Mouse (Mus musculus): ENCODE results near the gene Ankrd39. TPM values are rescaled to one million over a fixed set of nuclear protein-coding genes. Genes with fewer than 3 reads are reported as not detected.

The Ankrd39 gene
- polyA plus RNA-seq, 1 experiment from 2014 or later: 23.1 TPM

GRCm38 (mm10) chr1:36581260-36581659 is 34.0 kb upstream of the Ankrd39 start:
- TF ChIP-seq EP300 (IDR thresholded peaks at IDR 0.05) (no peak), CTCF (IDR thresholded peaks at IDR 0.05) (no peak)
- H3K27ac ChIP-seq (ENCODE audit: low read length): 0 out of 2 replicates have a peak overlapping the region, but pooled peaks have one; percentile 71
- peaks cover 11% of the 10 kb centered on the region for H3K4me1 ChIP-seq (ENCODE audit: insufficient read depth, low read depth, low read length)
- 84% methylated on average over 5 of the region's 5 CpGs for WGBS
- H3K9ac ChIP-seq (replicated peaks; ENCODE audit: low read depth): no peak overlapping the region
- H3K4me3 ChIP-seq (ENCODE audit: low read depth, low read length): no peak overlapping the region
- H3K4me2 ChIP-seq (replicated peaks; ENCODE audit: low read depth, low read length): no peak overlapping the region
- ATAC-seq (no peak), DNase-seq (ENCODE audit: low spot score) (no peak)
- no peaks in the 10 kb centered on the region for H3K9me3 ChIP-seq (ENCODE audit: low read length)
- no peaks in the 10 kb centered on the region for H3K36me3 ChIP-seq (ENCODE audit: insufficient read depth, low read length)
- no peaks in the 10 kb centered on the region for H3K27me3 ChIP-seq (replicated peaks; ENCODE audit: insufficient read depth, low read length)

DNA sequence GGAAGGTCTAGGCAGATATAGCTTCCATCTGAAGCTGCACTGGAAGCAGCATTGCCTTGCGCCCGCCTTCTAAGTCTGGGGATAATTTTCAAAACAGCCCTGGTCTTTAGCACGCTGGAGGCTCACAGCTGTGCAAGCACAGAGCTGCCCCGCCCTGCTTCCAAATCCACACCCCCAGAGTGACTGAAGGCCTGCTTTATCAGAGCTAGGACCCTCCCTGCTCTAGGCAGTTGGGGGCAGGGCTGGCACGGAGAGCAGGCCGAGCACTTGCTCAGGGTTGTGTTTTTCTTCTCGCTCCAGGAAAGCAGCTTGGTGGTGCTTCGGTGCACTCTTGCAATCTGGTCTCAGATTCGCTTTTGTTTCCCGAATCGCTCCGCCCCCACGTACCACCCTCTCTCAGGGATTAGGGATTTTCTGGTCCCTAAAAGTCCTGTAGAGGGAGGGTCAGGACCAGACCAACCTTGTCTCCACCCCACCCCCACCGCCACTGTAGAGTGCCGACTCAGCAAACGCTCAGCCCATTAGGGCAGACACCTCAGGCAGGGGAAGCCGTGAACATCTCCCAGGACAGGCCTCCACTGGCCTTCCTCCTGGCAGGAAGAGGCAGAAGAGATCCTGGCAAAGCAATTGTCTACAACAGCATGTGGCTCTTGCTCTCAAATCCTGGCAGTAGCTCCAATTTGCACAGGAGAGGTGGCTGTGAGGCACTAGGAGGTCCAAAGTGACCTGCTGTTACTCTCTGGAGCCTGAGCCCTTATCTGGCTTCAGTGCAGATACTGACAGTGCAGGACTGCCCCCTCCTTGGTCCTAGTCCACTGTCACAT is 33.4 kb upstream of the Ankrd39 start:
- Histone ChIP-seq H3K9ac (replicated peaks; ENCODE audit: low read depth) (0 out of 2 replicates have a peak overlapping the region, but pooled peaks have one; percentile 12), H3K4me1 (ENCODE audit: insufficient read depth, low read depth, low read length) (peaks cover 12% of the 10 kb centered on the region), H3K4me3 (ENCODE audit: low read depth, low read length) (peak overlapping the region; percentile 23), H3K27ac (ENCODE audit: low read length) (peak overlapping the region; percentile 71), H3K4me2 (replicated peaks; ENCODE audit: low read depth, low read length) (peak overlapping the region; percentile 53), H3K9me3 (ENCODE audit: low read length) (no peaks in the 10 kb centered on the region), H3K27me3 (replicated peaks; ENCODE audit: insufficient read depth, low read length) (no peaks in the 10 kb centered on the region), H3K36me3 (ENCODE audit: insufficient read depth, low read length) (no peaks in the 10 kb centered on the region)
- DNase-seq (ENCODE audit: low spot score) (peak; percentile 77), ATAC-seq (peak; percentile 91)
- no peak; the same call in 1 of the 2 replicates for TF ChIP-seq CTCF (IDR thresholded peaks at IDR 0.05)
- TF ChIP-seq EP300 (IDR thresholded peaks at IDR 0.05): no peak
- WGBS: 5% methylated on average over 17 of the region's 17 CpGs

DNA sequence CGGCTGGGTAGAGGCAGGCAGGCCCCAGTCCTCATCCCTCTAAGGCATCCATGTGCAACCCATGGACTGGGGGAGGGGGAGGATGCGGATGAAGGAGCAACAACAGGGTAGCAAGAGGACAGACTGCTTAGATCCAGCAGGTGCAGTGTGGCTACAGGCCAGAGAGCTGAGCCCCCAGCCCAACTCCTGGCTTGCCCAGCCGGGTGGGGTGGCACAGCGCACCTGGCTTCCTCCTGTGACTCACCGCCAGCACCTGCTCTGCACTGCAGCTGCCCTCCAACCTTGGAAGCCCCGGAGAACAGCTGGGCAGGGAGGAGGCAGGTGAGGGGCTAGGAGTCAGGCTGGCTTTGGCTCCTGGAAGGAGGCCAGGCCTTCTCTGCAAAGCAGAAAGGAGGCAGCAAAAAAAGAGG is 32.7 kb upstream of the Ankrd39 start:
- no peaks in the 10 kb centered on the region for H3K27me3 ChIP-seq (replicated peaks; ENCODE audit: insufficient read depth, low read length)
- H3K4me1 ChIP-seq (ENCODE audit: insufficient read depth, low read depth, low read length): peaks cover 15% of the 10 kb centered on the region
- no peak overlapping the region for H3K9ac ChIP-seq (replicated peaks; ENCODE audit: low read depth)
- peak overlapping the region; percentile 71; the same call in 1 of the 2 replicates for H3K27ac ChIP-seq (ENCODE audit: low read length)
- H3K4me3 ChIP-seq (ENCODE audit: low read depth, low read length): no peak overlapping the region
- ATAC-seq (peak; percentile 34), DNase-seq (ENCODE audit: low spot score) (no peak)
- H3K36me3 ChIP-seq (ENCODE audit: insufficient read depth, low read length): no peaks in the 10 kb centered on the region
- H3K9me3 ChIP-seq (ENCODE audit: low read length): no peaks in the 10 kb centered on the region
- no peak for TF ChIP-seq CTCF (IDR thresholded peaks at IDR 0.05)
- WGBS: 38% methylated on average over 6 of the region's 6 CpGs
- peak overlapping the region; percentile 53 for H3K4me2 ChIP-seq (replicated peaks; ENCODE audit: low read depth, low read length)

GRCm38 (mm10) chr1:36576991-36577675 is 29.9 kb upstream of the Ankrd39 start:
- no peak for ATAC-seq
- Histone ChIP-seq H3K4me3 (ENCODE audit: low read depth, low read length) (no peak overlapping the region), H3K27me3 (replicated peaks; ENCODE audit: insufficient read depth, low read length) (no peaks in the 10 kb centered on the region), H3K4me1 (ENCODE audit: insufficient read depth, low read depth, low read length) (peaks cover 22% of the 10 kb centered on the region), H3K36me3 (ENCODE audit: insufficient read depth, low read length) (no peaks in the 10 kb centered on the region), H3K9ac (replicated peaks; ENCODE audit: low read depth) (no peak overlapping the region), H3K27ac (ENCODE audit: low read length) (no peak overlapping the region), H3K9me3 (ENCODE audit: low read length) (no peaks in the 10 kb centered on the region), H3K4me2 (replicated peaks; ENCODE audit: low read depth, low read length) (no peak overlapping the region)
- DNase-seq (ENCODE audit: low spot score): no peak
- WGBS: 64% methylated on average over 6 of the region's 6 CpGs
- TF ChIP-seq EP300 (IDR thresholded peaks at IDR 0.05) (no peak), CTCF (IDR thresholded peaks at IDR 0.05) (no peak)

DNA sequence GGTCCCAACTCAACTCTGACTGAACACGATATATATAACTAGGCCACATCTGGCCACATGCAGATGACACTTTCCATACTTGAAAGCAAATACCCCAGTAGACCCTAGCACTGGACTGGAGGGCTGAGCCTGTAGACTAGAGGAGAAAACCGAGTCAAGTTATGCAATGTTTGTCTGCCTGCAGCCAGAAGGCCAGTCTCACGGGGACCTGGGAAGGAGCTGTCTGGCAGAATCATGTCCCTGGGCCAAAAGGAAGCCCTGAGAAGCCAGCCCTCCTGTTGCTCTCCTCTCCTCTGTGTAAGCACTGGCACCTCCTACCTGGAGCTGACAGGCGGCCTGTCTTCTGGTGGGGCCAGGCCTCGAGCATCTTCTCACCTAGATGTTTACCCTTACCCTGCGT is 28.1 kb upstream of the Ankrd39 start:
- H3K9ac ChIP-seq (replicated peaks; ENCODE audit: low read depth): no peak overlapping the region
- DNase-seq (ENCODE audit: low spot score) (no peak), ATAC-seq (no peak)
- no peak overlapping the region for H3K27ac ChIP-seq (ENCODE audit: low read length)
- no peak overlapping the region for H3K4me2 ChIP-seq (replicated peaks; ENCODE audit: low read depth, low read length)
- H3K4me1 ChIP-seq (ENCODE audit: insufficient read depth, low read depth, low read length): peaks cover 24% of the 10 kb centered on the region
- WGBS: 53% methylated on average over 6 of the region's 6 CpGs
- H3K27me3 ChIP-seq (replicated peaks; ENCODE audit: insufficient read depth, low read length): no peaks in the 10 kb centered on the region
- no peak overlapping the region for H3K4me3 ChIP-seq (ENCODE audit: low read depth, low read length)
- H3K36me3 ChIP-seq (ENCODE audit: insufficient read depth, low read length): no peaks in the 10 kb centered on the region
- TF ChIP-seq CTCF (IDR thresholded peaks at IDR 0.05): no peak
- TF ChIP-seq EP300 (IDR thresholded peaks at IDR 0.05): no peak
- no peaks in the 10 kb centered on the region for H3K9me3 ChIP-seq (ENCODE audit: low read length)

DNA sequence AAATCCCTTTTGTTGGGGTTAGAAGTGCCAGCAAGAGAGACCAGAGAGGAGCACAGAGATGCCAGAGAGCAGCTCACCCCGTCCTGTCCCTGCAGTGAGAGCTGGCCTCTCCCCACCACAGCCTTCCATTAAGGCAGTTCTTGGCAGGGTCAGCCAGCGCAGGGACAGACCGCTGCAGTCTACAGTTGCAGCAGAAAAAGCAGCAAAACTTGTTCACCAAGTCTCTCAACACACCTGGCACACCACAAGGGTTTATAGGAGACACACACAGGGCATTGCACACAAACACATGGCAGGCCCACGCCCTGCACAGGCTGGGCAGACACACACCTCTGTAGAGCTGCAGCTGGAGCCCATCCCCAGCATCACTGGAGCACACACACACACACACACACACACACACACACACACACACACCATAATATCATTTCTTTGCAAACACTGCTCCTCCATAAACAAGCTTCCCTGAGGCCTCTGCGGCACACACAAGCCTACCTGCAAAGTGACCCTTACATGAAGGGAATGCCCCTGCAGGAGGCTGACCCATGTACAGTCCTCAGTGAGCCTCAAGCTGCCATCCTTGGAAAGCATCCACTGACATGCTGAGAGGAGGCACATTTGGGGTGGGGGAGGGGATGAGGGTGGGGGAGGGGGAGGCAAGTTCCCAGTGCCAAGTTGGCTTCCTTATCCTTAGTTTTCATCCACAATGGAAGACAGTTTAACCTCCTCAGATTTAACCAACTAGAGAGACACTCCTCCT is 27.1 kb upstream of the Ankrd39 start:
- H3K27ac ChIP-seq (ENCODE audit: low read length): no peak overlapping the region
- DNase-seq (ENCODE audit: low spot score): no peak
- H3K27me3 ChIP-seq (replicated peaks; ENCODE audit: insufficient read depth, low read length): no peaks in the 10 kb centered on the region
- H3K36me3 ChIP-seq (ENCODE audit: insufficient read depth, low read length): no peaks in the 10 kb centered on the region
- H3K4me1 ChIP-seq (ENCODE audit: insufficient read depth, low read depth, low read length): peaks cover 20% of the 10 kb centered on the region; the same call in 1 of the 2 replicates
- H3K4me2 ChIP-seq (replicated peaks; ENCODE audit: low read depth, low read length): no peak overlapping the region
- TF ChIP-seq CTCF (IDR thresholded peaks at IDR 0.05) (no peak), EP300 (IDR thresholded peaks at IDR 0.05) (no peak)
- H3K9me3 ChIP-seq (ENCODE audit: low read length): no peaks in the 10 kb centered on the region
- H3K9ac ChIP-seq (replicated peaks; ENCODE audit: low read depth): no peak overlapping the region
- WGBS: 65% methylated on average over 5 of the region's 5 CpGs
- ATAC-seq: no peak
- H3K4me3 ChIP-seq (ENCODE audit: low read depth, low read length): no peak overlapping the region
